Mouse (Mus musculus) ES-Bruce4 (cell line): Measurements from ENCODE around the gene Washc1. TPM values are rescaled to one million over a fixed set of nuclear protein-coding genes. Genes with fewer than 3 reads are reported as not detected.

ENCODE experiments used
- H3K27ac ChIP-seq: 2 replicates; pipeline ENCODE4 v1.5.1; 2012; ENCODE audit warnings: low read length, inconsistent platforms; ENCODE audit not compliant: insufficient read depth
- H3K27me3 ChIP-seq: 2 replicates; pipeline ENCODE4 v1.6.1; 2012; ENCODE audit warnings: mild to moderate bottlenecking, low read length, inconsistent platforms; ENCODE audit not compliant: control insufficient read depth, poor library complexity, insufficient read depth, severe bottlenecking
- H3K36me3 ChIP-seq: 2 replicates; pipeline ENCODE4 v1.6.1; 2012; ENCODE audit warnings: inconsistent platforms, mild to moderate bottlenecking, low read length, moderate library complexity; ENCODE audit not compliant: control insufficient read depth, poor library complexity, insufficient read depth, severe bottlenecking
- H3K4me1 ChIP-seq: one replicate; pipeline ENCODE4 v1.8.1; 2011; ENCODE audit warnings: low read length; ENCODE audit not compliant: control insufficient read depth, insufficient read depth
- H3K4me3 ChIP-seq: 2 replicates; pipeline ENCODE4 v1.5.1; 2011; ENCODE audit warnings: low read depth, mild to moderate bottlenecking, low read length
- H3K9ac ChIP-seq: 2 replicates; pipeline ENCODE4 v1.6.1; 2012; ENCODE audit warnings: low read depth, mild to moderate bottlenecking, inconsistent platforms; ENCODE audit not compliant: poor library complexity, severe bottlenecking
- H3K9me3 ChIP-seq: replicated peaks from 2 replicates; pipeline ENCODE4 v1.6.1; 2012; ENCODE audit warnings: mild to moderate bottlenecking, low read length, inconsistent platforms; ENCODE audit not compliant: control insufficient read depth, poor library complexity, insufficient read depth, severe bottlenecking
- CTCF ChIP-seq: IDR thresholded peaks from one replicate; pipeline ENCODE4 v1.8.1; 2011; ENCODE audit warnings: low read depth, low read length
- EP300 ChIP-seq: IDR thresholded peaks from 2 replicates; pipeline ENCODE4 v1.6.1; 2011; ENCODE audit warnings: low read depth, low read length; ENCODE audit not compliant: insufficient read depth
- POLR2A ChIP-seq: IDR thresholded peaks from one replicate; pipeline ENCODE4 v1.8.1; 2011; ENCODE audit warnings: low read length; ENCODE audit not compliant: insufficient read depth
- polyA plus RNA-seq: library from polyadenylated mRNA; stranded (reverse); fragments of >200 nt; gene quantifications from 2 replicates; pipeline ENCODE4 v1.2.4, GENCODE M21; 2011; ENCODE audit warnings: low read depth; ENCODE audit not compliant: missing spikeins, insufficient read depth, insufficient read length

Gene Washc1
- polyA plus RNA-seq, 1 experiment: 23.5 TPM

GRCm38 (mm10) chr17:66120701-66121100 is 9.4 kb downstream of the Washc1 start:
- H3K36me3 ChIP-seq: peaks cover 8% of the 10 kb centered on the region
- H3K4me1 ChIP-seq: peaks cover 3% of the 10 kb centered on the region
- H3K9me3 ChIP-seq: no peaks in the 10 kb centered on the region
- no peak overlapping the region for H3K4me3 ChIP-seq
- H3K27ac ChIP-seq: no peak overlapping the region
- H3K27me3 ChIP-seq: no peaks in the 10 kb centered on the region
- H3K9ac ChIP-seq: no peak overlapping the region
- no peak for TF ChIP-seq CTCF
- TF ChIP-seq EP300: no peak
- TF ChIP-seq POLR2A: no peak

DNA sequence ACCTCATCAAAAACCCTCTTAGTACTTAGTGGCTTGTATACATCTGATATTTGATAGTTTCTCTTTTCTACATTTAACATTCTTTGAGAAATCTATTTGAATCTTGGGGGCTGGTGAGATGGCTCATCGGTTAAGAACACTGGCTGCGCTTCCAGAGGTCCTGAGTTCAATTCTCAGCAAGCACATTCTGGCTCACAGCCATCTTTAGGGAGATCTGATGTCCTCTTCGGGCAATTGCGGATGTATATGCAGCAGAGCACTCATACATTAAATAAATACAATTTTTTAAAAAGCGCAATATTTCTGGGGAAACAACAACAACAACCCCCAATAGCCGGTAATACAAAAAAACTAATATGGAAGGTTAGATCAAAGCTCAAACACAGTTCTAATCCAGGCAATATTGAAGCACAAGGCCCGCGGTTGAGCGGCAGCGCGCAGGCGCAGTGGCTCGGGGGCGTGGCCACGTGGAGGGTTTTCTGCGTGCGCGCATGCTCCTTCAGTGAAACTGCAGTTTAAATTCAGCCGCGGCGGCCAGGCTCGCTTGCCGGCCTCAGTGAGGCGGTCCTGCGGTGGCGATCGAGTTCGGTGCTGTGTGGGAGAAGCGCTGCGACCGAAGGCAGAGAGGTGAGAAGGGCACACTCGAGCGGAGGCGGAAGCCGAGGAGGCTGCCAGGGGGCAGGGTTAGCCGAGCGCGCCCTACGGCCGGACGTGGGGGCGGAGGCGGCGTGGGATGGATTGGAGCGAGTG is 11.9 kb downstream of the Washc1 start, which contains the start of gene Ddx11:
TSS of gene Ddx11 (plus strand) at position 455 of the 750 bp plus-strand sequence.
- H3K27me3 ChIP-seq: no peaks in the 10 kb centered on the region
- peak within 1 kb of the TSS; percentile 61 for H3K4me3 ChIP-seq
- peak; percentile 99 for TF ChIP-seq POLR2A
- TF ChIP-seq CTCF: no peak
- 0 out of 2 replicates have a peak, but pooled peaks have one; percentile 10 for TF ChIP-seq EP300
- peak within 1 kb of the TSS; percentile 38 for H3K9ac ChIP-seq
- H3K36me3 ChIP-seq: peaks cover 18% of the 10 kb centered on the region
- H3K27ac ChIP-seq: peak within 1 kb of the TSS; percentile 10; the same call in 1 of the 2 replicates
- no peaks in the 10 kb centered on the region for H3K9me3 ChIP-seq
- peaks cover 3% of the 10 kb centered on the region for H3K4me1 ChIP-seq

- Histone ChIP-seq H3K36me3 (peaks cover 16% of the 10 kb centered on the region), H3K27ac (peak overlapping the region; percentile 10; the same call in 1 of the 2 replicates), H3K27me3 (no peaks in the 10 kb centered on the region), H3K9me3 (no peaks in the 10 kb centered on the region), H3K9ac (peak overlapping the region; percentile 38), H3K4me1 (peaks cover 3% of the 10 kb centered on the region), H3K4me3 (peak overlapping the region; percentile 61)
- TF ChIP-seq POLR2A (no peak), CTCF (no peak), EP300 (no peak)
These were observed 12.7 kb downstream of the Washc1 start for GRCm38 (mm10) chr17:66123816-66124610.

GRCm38 (mm10) chr17:66125211-66125610 is 13.9 kb downstream of the Washc1 start:
- H3K27ac ChIP-seq: no peak overlapping the region
- H3K4me1 ChIP-seq: peaks cover 3% of the 10 kb centered on the region
- no peaks in the 10 kb centered on the region for H3K9me3 ChIP-seq
- 0 out of 2 replicates have a peak overlapping the region, but pooled peaks have one; percentile 3 for H3K9ac ChIP-seq
- H3K4me3 ChIP-seq: no peak overlapping the region
- H3K27me3 ChIP-seq: no peaks in the 10 kb centered on the region
- peaks cover 21% of the 10 kb centered on the region for H3K36me3 ChIP-seq
- TF ChIP-seq CTCF (no peak), POLR2A (no peak), EP300 (no peak)

DNA sequence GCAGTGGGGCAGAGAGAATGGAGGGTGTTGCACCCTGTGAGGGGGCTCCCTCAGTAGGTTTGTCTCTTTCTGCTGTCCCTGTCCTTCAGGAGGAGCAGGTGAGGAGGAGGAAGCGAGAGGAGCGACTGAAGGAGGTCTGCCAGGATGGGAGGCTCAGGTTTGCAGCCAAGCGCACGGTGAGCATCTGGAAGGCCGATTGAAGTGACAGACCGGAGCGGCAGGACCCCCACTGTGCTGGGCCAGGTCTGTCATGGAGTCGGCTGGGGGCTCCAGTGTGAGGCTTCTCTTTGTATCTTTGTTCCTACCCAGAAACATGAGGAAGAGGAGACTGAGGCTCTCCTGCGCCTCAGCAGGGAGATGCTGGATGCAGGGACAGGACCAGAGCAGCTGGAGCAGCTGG is 19.0 kb downstream of the Washc1 start:
- Histone ChIP-seq H3K27ac (no peak overlapping the region), H3K4me3 (no peak overlapping the region), H3K36me3 (peaks cover 50% of the 10 kb centered on the region), H3K27me3 (no peaks in the 10 kb centered on the region), H3K9ac (no peak overlapping the region), H3K4me1 (peaks cover 2% of the 10 kb centered on the region), H3K9me3 (no peaks in the 10 kb centered on the region)
- no peak for TF ChIP-seq EP300
- TF ChIP-seq CTCF: no peak
- TF ChIP-seq POLR2A: no peak
